Mouse (Mus musculus) heart, postnatal 0 days (tissue): Measurements from ENCODE around the gene Txndc17.

Source experiments
- CTCF ChIP-seq: IDR thresholded peaks from 2 replicates; pipeline ENCODE4 v1.5.1; 2016; ENCODE audit warnings: antibody characterized with exemption, control low read depth, low read depth
- EP300 ChIP-seq: IDR thresholded peaks from 2 replicates; pipeline ENCODE4 v1.6.1; 2016; ENCODE audit warnings: antibody characterized with exemption, low read depth

- no peak for TF ChIP-seq CTCF
- TF ChIP-seq EP300, result no peak
These were observed 32.6 kb upstream of the Txndc17 start for GRCm38 (mm10) chr11:72174721-72175120.
